Mouse (Mus musculus): ENCODE measurements around the gene Lrrc7.
A peak's percentile ranks its signal among the peaks of the same experiment; 100 is the strongest.

Gene Lrrc7

GRCm38 (mm10) chr3:158362091-158362490, 199.9 kb downstream of the Lrrc7 start:
- DNase-seq (ENCODE audit: low spot score), result no peak

GRCm38 (mm10) chr3:158356706-158357105, 205.3 kb downstream of the Lrrc7 start:
- DNase-seq (ENCODE audit: low spot score), result no peak

DNA sequence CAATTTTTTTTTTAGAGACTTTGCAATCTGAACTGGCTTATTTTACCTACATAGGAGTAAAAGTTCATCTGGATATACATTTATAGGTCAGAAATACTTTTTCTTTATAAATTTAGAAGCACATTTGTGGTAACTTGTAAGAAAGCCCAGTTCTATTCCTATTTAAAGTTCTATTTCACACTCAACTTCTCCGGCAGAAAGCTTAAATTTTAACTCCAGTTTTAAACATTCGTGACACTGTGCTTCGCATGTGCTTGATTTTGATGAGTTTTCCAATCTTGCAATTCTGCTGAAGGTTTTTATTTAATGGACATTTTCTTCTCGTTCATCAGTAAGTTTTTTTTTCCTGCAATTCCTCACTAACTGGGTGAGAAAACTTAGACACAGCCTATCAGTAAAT, 205.8 kb downstream of the Lrrc7 start:
- no peak for DNase-seq (ENCODE audit: low spot score)

- DNase-seq (ENCODE audit: low spot score), result no peak
Measured at GRCm38 (mm10) chr3:158340808-158341207, 221.2 kb downstream of the Lrrc7 start.

DNA sequence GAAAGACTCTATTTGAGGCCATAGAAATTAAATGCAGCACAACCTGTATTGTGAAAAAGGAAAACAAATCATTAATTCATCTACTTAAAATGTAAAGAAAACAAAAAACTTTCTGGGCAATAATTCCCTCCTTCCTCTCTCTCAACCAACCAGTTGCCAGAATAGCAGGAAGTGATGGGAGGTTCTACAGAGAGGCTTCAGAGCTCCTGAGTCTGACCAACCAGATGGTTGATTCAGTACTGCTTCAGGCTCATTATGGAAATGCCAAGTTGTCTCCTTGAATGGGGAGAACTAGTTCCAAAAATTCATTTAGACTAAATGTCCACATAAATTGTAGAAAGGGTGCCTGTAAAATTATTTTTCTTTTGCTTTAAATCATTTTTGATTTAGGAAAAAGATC, 231.9 kb downstream of the Lrrc7 start:
- DNase-seq (ENCODE audit: low spot score), result no peak

DNA sequence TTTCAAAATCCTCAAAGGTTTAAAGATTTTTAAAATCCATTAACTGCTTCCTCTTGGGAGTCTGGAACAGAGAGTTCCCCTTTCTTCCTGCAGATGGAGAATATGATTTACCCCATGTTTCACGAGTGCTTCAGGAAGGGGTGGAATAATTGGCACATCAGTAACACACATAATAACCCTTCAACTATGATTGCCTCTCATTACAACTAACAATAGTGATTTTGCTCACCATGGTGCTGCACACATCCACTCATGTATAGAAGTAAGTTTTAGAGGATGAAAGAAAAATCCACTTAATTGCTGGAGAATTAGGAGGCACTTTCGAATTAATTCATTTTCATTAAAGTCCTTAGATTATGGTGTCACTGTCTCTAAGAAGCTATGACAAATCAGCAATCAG, 251.6 kb downstream of the Lrrc7 start:
- DNase-seq (ENCODE audit: low spot score), result no peak

GRCm38 (mm10) chr3:158307415-158307814, 254.6 kb downstream of the Lrrc7 start:
- DNase-seq (ENCODE audit: low spot score), result no peak

GRCm38 (mm10) chr3:158298732-158299131, 263.3 kb downstream of the Lrrc7 start:
- no peak for DNase-seq (ENCODE audit: low spot score)

- DNase-seq (ENCODE audit: low spot score), result no peak
Measured at GRCm38 (mm10) chr3:158295041-158295440, 267.0 kb downstream of the Lrrc7 start.

DNA sequence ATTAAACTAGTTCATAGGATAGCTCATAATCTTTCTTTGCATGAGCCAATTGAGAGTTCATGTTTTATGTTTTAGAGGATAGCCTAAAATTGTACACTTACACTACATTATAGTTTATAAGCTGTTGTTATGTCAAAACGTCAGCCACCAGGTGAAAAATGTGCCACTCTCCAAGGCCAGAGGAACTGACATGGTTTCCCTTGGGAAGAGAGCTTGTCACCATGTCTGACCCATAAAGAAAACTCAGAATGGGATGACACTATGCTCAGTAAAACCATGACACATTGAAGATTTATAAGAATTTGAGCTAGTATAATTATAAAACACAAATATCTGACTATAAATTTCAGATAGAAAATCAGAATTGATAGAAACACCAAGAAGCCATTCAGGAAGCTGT, 277.6 kb downstream of the Lrrc7 start:
- no peak for DNase-seq (ENCODE audit: low spot score)

DNA sequence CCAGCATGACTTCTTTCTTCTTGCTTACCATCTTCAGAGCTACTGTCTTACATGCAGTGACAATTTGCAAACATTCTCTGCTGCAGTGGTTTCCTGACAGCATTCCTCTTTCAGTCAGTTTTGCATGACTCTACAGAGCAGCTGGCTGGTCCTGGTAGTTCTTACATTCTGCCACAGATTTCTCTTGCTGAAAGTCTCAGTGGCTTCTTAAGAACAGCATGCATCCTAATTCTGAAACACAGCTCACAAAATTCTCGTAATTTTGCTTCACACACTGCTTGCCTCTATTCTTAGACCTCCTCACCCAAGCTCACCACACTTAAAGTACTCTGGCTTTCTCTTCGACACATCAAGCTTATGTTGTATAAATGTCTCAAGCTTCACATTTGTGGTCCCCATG, 283.4 kb downstream of the Lrrc7 start:
- peak; percentile 21 for DNase-seq (ENCODE audit: low spot score)

DNA sequence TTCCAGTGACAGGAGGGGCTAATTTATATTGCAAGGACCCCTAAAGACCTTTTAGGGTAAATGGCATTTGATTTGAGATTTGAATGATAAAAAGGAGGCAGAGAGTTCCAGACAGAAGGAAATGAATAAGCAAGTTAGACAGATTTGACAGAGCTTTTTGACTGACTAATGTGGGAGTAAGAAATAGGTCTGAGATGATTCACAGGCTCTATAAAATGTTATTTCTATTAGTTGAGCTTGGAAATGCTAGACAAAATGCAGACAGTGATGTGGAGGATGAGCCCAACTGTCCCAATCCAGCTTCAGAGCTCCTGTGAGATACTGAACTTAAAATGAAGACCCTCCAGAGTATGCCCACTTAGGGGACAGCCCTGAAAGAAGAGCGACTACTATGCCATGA, 289.3 kb downstream of the Lrrc7 start:
- DNase-seq (ENCODE audit: low spot score), result no peak

DNA sequence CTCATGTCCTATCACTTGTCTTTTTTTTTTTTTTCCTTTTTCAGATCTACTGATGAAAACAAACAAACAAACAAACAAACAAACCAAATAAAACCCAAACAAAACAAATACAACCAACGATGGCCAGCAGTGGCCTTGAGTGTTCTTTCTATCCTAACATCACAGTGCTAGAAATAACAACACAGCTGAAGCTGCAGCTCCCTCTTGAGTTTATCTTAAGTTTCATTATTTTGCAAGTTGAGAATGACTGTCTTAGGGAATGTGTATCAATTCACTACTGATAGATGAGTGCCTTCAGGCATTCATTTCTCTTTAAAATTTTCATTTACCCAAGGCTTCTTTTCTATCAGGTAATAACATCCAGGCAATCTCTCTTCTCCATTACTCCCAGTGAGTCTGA, 291.1 kb downstream of the Lrrc7 start:
- no peak for DNase-seq (ENCODE audit: low spot score)

- DNase-seq (ENCODE audit: low spot score), result no peak
Measured at GRCm38 (mm10) chr3:158252576-158252975, 309.4 kb downstream of the Lrrc7 start.

- no peak for DNase-seq (ENCODE audit: low spot score)
Measured at GRCm38 (mm10) chr3:158247672-158248071, 314.3 kb downstream of the Lrrc7 start.

DNA sequence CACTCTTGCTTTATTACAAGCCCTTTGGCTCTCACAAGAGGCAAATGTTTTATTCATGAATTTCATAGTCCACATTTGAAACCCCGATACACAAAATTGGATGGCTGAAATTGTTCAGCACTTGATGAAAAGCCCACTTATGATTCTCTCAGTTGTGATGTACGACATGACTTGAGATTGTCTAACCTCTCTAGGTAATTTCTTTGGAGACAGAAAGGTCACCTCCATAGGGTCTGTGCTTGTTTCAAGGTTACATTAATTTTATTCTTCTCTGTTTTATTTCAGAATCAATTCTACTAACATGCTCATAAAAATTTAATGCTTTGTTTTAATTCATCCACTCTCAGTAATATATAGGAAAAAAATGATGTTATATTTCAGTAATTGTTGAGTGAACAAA, 351.4 kb downstream of the Lrrc7 start:
- DNase-seq (ENCODE audit: low spot score), result no peak

DNA sequence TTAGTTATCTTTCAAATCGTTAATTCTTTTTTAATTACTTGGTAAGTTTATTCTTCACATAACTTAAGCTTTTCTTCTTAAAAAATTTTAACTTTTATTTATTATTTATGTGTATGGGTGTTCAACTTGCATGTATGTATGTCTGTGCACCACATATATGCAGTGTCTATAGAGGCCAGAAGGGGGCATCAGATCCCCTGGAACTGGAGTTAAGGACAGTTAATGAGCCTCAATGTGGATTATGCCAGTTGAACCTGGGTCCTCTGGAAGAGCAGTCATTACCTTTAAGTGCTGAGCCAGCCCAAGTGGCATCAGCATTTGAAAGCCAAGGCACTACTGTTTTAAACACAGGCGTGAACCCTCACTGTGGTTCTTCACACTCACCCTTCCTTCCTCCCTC, 352.0 kb downstream of the Lrrc7 start:
- no peak for DNase-seq (ENCODE audit: low spot score)

- DNase-seq (ENCODE audit: low spot score), result no peak
Measured at GRCm38 (mm10) chr3:158207840-158208239, 354.2 kb downstream of the Lrrc7 start.

- DNase-seq (ENCODE audit: low spot score), result no peak
Measured at GRCm38 (mm10) chr3:158202776-158203175, 359.2 kb downstream of the Lrrc7 start.

- DNase-seq (ENCODE audit: low spot score), result no peak
Measured at GRCm38 (mm10) chr3:158195426-158195825, 366.6 kb downstream of the Lrrc7 start.

GRCm38 (mm10) chr3:158193229-158193628, 368.8 kb downstream of the Lrrc7 start:
- DNase-seq (ENCODE audit: low spot score), result no peak

DNA sequence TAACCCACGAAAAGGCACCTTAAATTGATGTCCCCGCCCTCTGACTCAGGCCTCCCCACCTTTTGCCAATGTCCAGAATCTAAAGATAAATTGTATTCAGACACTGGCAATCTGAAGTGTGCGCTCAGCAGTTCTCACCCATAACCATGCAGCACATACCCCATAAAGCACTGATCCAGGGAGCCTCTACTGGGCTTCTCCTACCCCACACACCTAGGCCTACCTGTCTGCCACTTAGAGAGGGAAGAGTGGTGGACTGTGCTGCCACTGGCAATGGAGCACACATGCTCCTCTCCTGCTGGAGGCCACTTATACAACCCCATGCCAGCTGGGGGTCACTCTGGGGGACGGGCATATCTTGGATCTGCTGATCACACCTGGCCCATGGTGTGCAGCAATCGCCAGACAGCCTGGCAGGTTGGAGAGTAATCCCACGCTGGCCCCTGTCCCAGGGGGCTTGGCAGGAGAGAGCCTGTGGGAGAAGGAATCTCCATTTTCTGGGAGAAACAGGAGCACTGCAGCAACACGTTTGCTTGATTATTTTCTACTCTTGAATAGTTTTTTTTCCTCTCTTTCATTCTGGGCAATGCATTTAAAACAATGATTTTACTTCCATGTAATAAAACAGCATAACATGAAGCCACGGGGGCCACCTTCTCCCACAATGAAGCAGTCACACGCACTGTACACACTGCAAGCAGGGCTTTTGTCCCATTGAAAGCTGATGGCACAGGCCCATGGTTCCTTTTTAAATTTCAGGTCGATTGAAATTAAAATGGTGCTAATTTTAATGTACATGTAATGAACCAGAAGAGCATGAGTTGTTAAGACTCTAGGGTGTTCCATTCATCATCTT, 386.9 kb downstream of the Lrrc7 start:
- no peak for DNase-seq (ENCODE audit: low spot score)

GRCm38 (mm10) chr3:158169180-158169579, 392.8 kb downstream of the Lrrc7 start:
- no peak for DNase-seq (ENCODE audit: low spot score)

DNA sequence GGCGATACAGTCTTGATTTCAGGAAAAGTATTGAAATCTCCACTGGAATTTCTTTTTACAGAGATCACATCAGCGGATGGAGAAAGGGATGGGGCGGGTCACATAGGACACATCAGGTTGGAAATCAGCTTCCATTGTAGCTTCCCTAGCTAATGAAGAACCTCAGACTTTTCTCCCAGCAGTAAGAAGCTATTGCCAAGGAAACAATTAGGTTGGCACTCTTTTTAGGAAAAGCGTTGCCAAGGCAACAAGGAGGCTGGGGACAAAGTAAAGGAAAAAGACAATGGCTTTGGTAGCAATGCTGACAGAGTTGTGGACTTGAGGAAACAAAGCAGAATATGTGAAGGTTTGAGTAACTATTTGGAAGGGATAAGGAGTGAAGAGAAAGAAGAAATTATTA, 393.6 kb downstream of the Lrrc7 start:
- DNase-seq (ENCODE audit: low spot score), result no peak

All from layer of hippocampus, adult 9-10 months (tissue).